Mouse (Mus musculus): Measurements from ENCODE around the gene Tent4a. TPM values are rescaled to one million over a fixed set of nuclear protein-coding genes. Genes with fewer than 3 reads are reported as not detected.

Tent4a gene
- polyA plus RNA-seq, 1 experiment from 2014 or later = 7.5 TPM

- H3K27ac ChIP-seq = no peak overlapping the region
- H3K27me3 ChIP-seq = no peaks in the 10 kb centered on the region
- H3K9ac ChIP-seq = no peak overlapping the region
- no peak for ATAC-seq
- no peaks in the 10 kb centered on the region for H3K9me3 ChIP-seq (replicated peaks)
- 97% methylated on average over 3 of the region's 3 CpGs for WGBS
- no peak overlapping the region for H3K4me3 ChIP-seq
- no peaks in the 10 kb centered on the region for H3K4me1 ChIP-seq
- H3K4me2 ChIP-seq = no peak overlapping the region
- peaks cover 89% of the 10 kb centered on the region for H3K36me3 ChIP-seq (ENCODE audit: poor library complexity, severe bottlenecking)
Measured at GRCm38 (mm10) chr13:69507666-69508065, 26.8 kb downstream of the Tent4a start.

GRCm38 (mm10) chr13:69506341-69507086 lies 27.9 kb downstream of the Tent4a start:
- no peak overlapping the region for H3K4me3 ChIP-seq
- no peak overlapping the region for H3K9ac ChIP-seq
- no peak overlapping the region for H3K4me2 ChIP-seq
- WGBS = 92% methylated on average over 12 of the region's 12 CpGs
- no peaks in the 10 kb centered on the region for H3K27me3 ChIP-seq
- H3K9me3 ChIP-seq (replicated peaks) = no peaks in the 10 kb centered on the region
- no peak for ATAC-seq
- peaks cover 89% of the 10 kb centered on the region for H3K36me3 ChIP-seq (ENCODE audit: poor library complexity, severe bottlenecking)
- H3K27ac ChIP-seq = no peak overlapping the region
- H3K4me1 ChIP-seq = no peaks in the 10 kb centered on the region

- 91% methylated on average over 5 of the region's 5 CpGs for WGBS
- Histone ChIP-seq H3K27ac (no peak overlapping the region), H3K4me3 (no peak overlapping the region), H3K27me3 (no peaks in the 10 kb centered on the region), H3K9ac (no peak overlapping the region), H3K36me3 (ENCODE audit: poor library complexity, severe bottlenecking) (peaks cover 99% of the 10 kb centered on the region), H3K4me2 (no peak overlapping the region), H3K4me1 (no peaks in the 10 kb centered on the region), H3K9me3 (replicated peaks) (no peaks in the 10 kb centered on the region)
- no peak for ATAC-seq
Measured at GRCm38 (mm10) chr13:69502863-69503262, 31.6 kb downstream of the Tent4a start.

DNA sequence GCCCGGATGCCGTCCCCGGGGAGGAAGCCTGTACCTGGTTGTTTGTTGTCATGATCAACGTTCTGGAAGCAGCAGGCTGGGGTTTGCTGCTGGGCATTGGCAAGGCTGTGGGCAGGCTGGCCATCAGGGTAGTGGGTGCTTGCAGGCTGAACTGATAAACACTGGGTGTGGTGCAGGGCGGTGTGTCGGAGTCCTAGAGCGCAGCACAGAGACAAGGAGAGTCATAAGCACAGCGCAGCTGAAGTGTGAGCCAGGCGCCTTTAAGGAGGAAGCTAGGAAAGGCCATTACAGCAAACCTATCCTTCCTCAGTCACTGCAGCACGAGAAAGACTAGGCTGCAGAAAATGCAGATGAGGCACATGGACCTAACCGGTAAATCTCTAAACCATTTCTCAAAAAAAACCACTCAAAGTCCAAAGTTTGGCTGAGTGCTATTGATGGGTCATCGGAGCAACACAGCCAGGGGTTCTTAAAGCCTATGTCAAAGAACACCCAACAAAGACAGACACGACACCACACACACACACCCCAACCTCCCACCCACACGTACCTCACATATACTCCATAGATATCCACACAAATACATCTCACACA lies 32.2 kb downstream of the Tent4a start:
- Histone ChIP-seq H3K36me3 (ENCODE audit: poor library complexity, severe bottlenecking) (peaks cover 99% of the 10 kb centered on the region), H3K4me3 (no peak overlapping the region), H3K27ac (no peak overlapping the region), H3K4me2 (no peak overlapping the region), H3K9me3 (replicated peaks) (no peaks in the 10 kb centered on the region), H3K4me1 (no peaks in the 10 kb centered on the region), H3K9ac (no peak overlapping the region), H3K27me3 (no peaks in the 10 kb centered on the region)
- no peak for ATAC-seq
- 95% methylated on average over 14 of the region's 14 CpGs for WGBS

DNA sequence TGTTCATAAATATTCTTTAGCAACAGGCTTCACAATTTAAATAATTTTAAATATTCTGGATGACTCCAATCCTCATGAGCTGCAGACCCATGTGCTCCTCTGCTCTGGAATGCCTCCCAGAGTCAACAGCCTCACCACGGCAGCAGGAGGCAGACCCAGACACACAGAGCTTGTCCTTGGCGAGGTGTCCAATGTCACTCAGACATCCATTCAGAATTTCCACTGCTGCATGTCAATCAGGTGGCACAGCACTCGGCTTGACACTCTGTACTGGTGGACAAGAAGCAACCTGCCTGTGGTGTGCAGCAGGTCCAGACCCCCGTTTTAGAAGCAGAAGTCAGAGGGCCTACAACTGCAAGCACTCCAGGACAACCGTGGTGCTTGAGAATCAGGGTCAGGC lies 36.1 kb downstream of the Tent4a start:
- no peak overlapping the region for H3K4me3 ChIP-seq
- no peaks in the 10 kb centered on the region for H3K27me3 ChIP-seq
- no peak overlapping the region for H3K4me2 ChIP-seq
- H3K36me3 ChIP-seq (ENCODE audit: poor library complexity, severe bottlenecking) = peaks cover 78% of the 10 kb centered on the region
- H3K9me3 ChIP-seq (replicated peaks) = no peaks in the 10 kb centered on the region
- H3K9ac ChIP-seq = no peak overlapping the region
- no peak overlapping the region for H3K27ac ChIP-seq
- H3K4me1 ChIP-seq = no peaks in the 10 kb centered on the region
- ATAC-seq = no peak
- WGBS = 83% methylated on average over 5 of the region's 5 CpGs

GRCm38 (mm10) chr13:69492876-69493463 lies 41.4 kb downstream of the Tent4a start:
- Histone ChIP-seq H3K27me3 (peaks cover 26% of the 10 kb centered on the region), H3K4me2 (no peak overlapping the region), H3K27ac (no peak overlapping the region), H3K4me3 (no peak overlapping the region), H3K9ac (no peak overlapping the region), H3K36me3 (ENCODE audit: poor library complexity, severe bottlenecking) (peaks cover 26% of the 10 kb centered on the region), H3K9me3 (replicated peaks) (no peaks in the 10 kb centered on the region), H3K4me1 (peaks cover 8% of the 10 kb centered on the region)
- WGBS = 32% methylated on average over 7 of the region's 7 CpGs
- 0 out of 2 replicates have a peak, but pooled peaks have one; percentile 13 for ATAC-seq

- H3K4me3 ChIP-seq = no peak overlapping the region
- no peak for ATAC-seq
- H3K4me1 ChIP-seq = peaks cover 9% of the 10 kb centered on the region
- H3K4me2 ChIP-seq = no peak overlapping the region
- no peaks in the 10 kb centered on the region for H3K9me3 ChIP-seq (replicated peaks)
- H3K27me3 ChIP-seq = peaks cover 48% of the 10 kb centered on the region
- 90% methylated on average over 9 of the region's 9 CpGs for WGBS
- H3K27ac ChIP-seq = no peak overlapping the region
- H3K36me3 ChIP-seq (ENCODE audit: poor library complexity, severe bottlenecking) = no peaks in the 10 kb centered on the region
- no peak overlapping the region for H3K9ac ChIP-seq
Measured at GRCm38 (mm10) chr13:69489777-69490176, 44.6 kb downstream of the Tent4a start.

- H3K4me3 ChIP-seq = no peak overlapping the region
- 40% methylated on average over 13 of the region's 13 CpGs for WGBS
Measured at GRCm38 (mm10) chr13:69488565-69489255, 45.7 kb downstream of the Tent4a start.

GRCm38 (mm10) chr13:69487611-69488275 lies 46.7 kb downstream of the Tent4a start:
- Histone ChIP-seq H3K36me3 (ENCODE audit: poor library complexity, severe bottlenecking) (no peaks in the 10 kb centered on the region), H3K4me3 (peak overlapping the region; percentile 27), H3K9me3 (replicated peaks) (no peaks in the 10 kb centered on the region), H3K27ac (no peak overlapping the region), H3K4me1 (peaks cover 12% of the 10 kb centered on the region), H3K27me3 (peaks cover 67% of the 10 kb centered on the region), H3K9ac (peak overlapping the region; percentile 34), H3K4me2 (peak overlapping the region; percentile 51)
- 3% methylated on average over 26 of the region's 26 CpGs for WGBS
- ATAC-seq = peak; percentile 15; the same call in 1 of the 2 replicates

More at GRCm38 (mm10) chr13:69488565-69489255, 45.7 kb downstream of the Tent4a start:
- no peak for ATAC-seq
- Histone ChIP-seq H3K9ac (no peak overlapping the region), H3K27me3 (peaks cover 57% of the 10 kb centered on the region), H3K27ac (no peak overlapping the region), H3K9me3 (replicated peaks) (no peaks in the 10 kb centered on the region), H3K4me2 (no peak overlapping the region), H3K36me3 (ENCODE audit: poor library complexity, severe bottlenecking) (no peaks in the 10 kb centered on the region), H3K4me1 (peaks cover 9% of the 10 kb centered on the region)

- Histone ChIP-seq H3K4me3 (no peak overlapping the region), H3K27ac (no peak overlapping the region), H3K36me3 (ENCODE audit: poor library complexity, severe bottlenecking) (no peaks in the 10 kb centered on the region), H3K9me3 (replicated peaks) (no peaks in the 10 kb centered on the region), H3K4me2 (no peak overlapping the region), H3K9ac (no peak overlapping the region), H3K4me1 (peaks cover 18% of the 10 kb centered on the region), H3K27me3 (peaks cover 71% of the 10 kb centered on the region)
- WGBS = 80% methylated on average over 7 of the region's 7 CpGs
- no peak for ATAC-seq
Measured at GRCm38 (mm10) chr13:69487108-69487507, 47.3 kb downstream of the Tent4a start.

GRCm38 (mm10) chr13:69485833-69486232 lies 48.6 kb downstream of the Tent4a start:
- WGBS = 66% methylated on average over 7 of the region's 7 CpGs
- no peak overlapping the region for H3K27ac ChIP-seq

More at GRCm38 (mm10) chr13:69485833-69486232, 48.6 kb downstream of the Tent4a start:
- H3K36me3 ChIP-seq (ENCODE audit: poor library complexity, severe bottlenecking) = no peaks in the 10 kb centered on the region
- no peaks in the 10 kb centered on the region for H3K9me3 ChIP-seq (replicated peaks)
- H3K4me3 ChIP-seq = no peak overlapping the region
- peaks cover 83% of the 10 kb centered on the region for H3K27me3 ChIP-seq
- peaks cover 30% of the 10 kb centered on the region for H3K4me1 ChIP-seq
- no peak overlapping the region for H3K4me2 ChIP-seq
- no peak for ATAC-seq
- no peak overlapping the region for H3K9ac ChIP-seq

Data from forebrain, embryonic 13.5 days (tissue).